Mouse (Mus musculus) small intestine, adult 2 months (tissue): Measurements from ENCODE around the gene Enoph1. TPM values are rescaled to one million over a fixed set of nuclear protein-coding genes. Genes with fewer than 3 reads are reported as not detected.

Experiments used
- H3K27ac ChIP-seq: fragments of 200-500 bp; 2 replicates; pipeline ENCODE4 v1.5.1; 2012; ENCODE audit warnings: low read depth, low read length, control low read depth, inconsistent platforms; ENCODE audit not compliant: insufficient read depth
- H3K27me3 ChIP-seq: fragments of 200-500 bp; 2 replicates; pipeline ENCODE4 v1.6.1; 2012; ENCODE audit warnings: mild to moderate bottlenecking, moderate library complexity, low read length, inconsistent platforms; ENCODE audit not compliant: control insufficient read depth, insufficient read depth
- H3K36me3 ChIP-seq: fragments of 200-500 bp; 2 replicates; pipeline ENCODE4 v1.6.1; 2012; ENCODE audit warnings: mild to moderate bottlenecking, low read length, control low read depth, inconsistent platforms; ENCODE audit not compliant: control insufficient read depth, insufficient read depth
- H3K4me1 ChIP-seq: fragments of 200-500 bp; 2 replicates; pipeline ENCODE4 v1.6.1; 2012; ENCODE audit warnings: low read length, inconsistent platforms, mixed read lengths; ENCODE audit not compliant: control insufficient read depth, insufficient read depth, insufficient read length
- H3K4me3 ChIP-seq: fragments of 200-500 bp; 2 replicates; pipeline ENCODE4 v1.5.1; 2012; ENCODE audit warnings: low read depth, mild to moderate bottlenecking, control low read depth, inconsistent platforms, low read length, moderate library complexity
- CTCF ChIP-seq: fragments of 200-500 bp; IDR thresholded peaks from 2 replicates; pipeline ENCODE4 v1.5.1; 2012; ENCODE audit warnings: low read depth, mild to moderate bottlenecking, control low read depth, inconsistent platforms, low read length, moderate library complexity, mixed read lengths; ENCODE audit not compliant: insufficient replicate concordance, insufficient read length; ENCODE audit errors: extremely low read depth
- POLR2A ChIP-seq: fragments of 200-500 bp; IDR thresholded peaks from 2 replicates; pipeline ENCODE4 v1.6.1; 2012; ENCODE audit warnings: low read depth, mild to moderate bottlenecking, control low read depth, inconsistent platforms, low read length, moderate library complexity
- WGBS: fragments of 180-500 bp; shearing (Covaris S2); methylation state at CpG from one replicate; pipeline ENCODE4 v1.1.7; 2018; 5-methylcytosine and 5-hydroxymethylcytosine counted together
- polyA plus RNA-seq: library from polyadenylated mRNA; depleted of rRNA; stranded (reverse); fragments of >200 nt; gene quantifications from 2 replicates; pipeline ENCODE4 v1.2.3, GENCODE M21; 2012

The Enoph1 gene
- polyA plus RNA-seq, 1 experiment = 33.9 TPM

- H3K36me3 ChIP-seq = no peaks in the 10 kb centered on the region
- 19% methylated on average over 8 of the region's 8 CpGs for WGBS
- 0 out of 2 replicates have a peak, but pooled peaks cover 2% of the 10 kb centered on the region for H3K4me1 ChIP-seq
- TF ChIP-seq POLR2A = no peak
- TF ChIP-seq CTCF = no peak
- no peaks in the 10 kb centered on the region for H3K27me3 ChIP-seq
- no peak overlapping the region for H3K27ac ChIP-seq
- H3K4me3 ChIP-seq = no peak overlapping the region
These were observed 45.3 kb downstream of the Enoph1 start for GRCm38 (mm10) chr5:100085097-100085496.

- Histone ChIP-seq H3K27ac (no peak overlapping the region), H3K4me3 (no peak overlapping the region), H3K27me3 (peaks cover 4% of the 10 kb centered on the region; the same call in 1 of the 2 replicates), H3K4me1 (no peaks in the 10 kb centered on the region), H3K36me3 (no peaks in the 10 kb centered on the region)
- 54% methylated on average over 12 of the region's 12 CpGs for WGBS
- no peak for TF ChIP-seq CTCF
- no peak for TF ChIP-seq POLR2A
These were observed 50.9 kb downstream of the Enoph1 start for GRCm38 (mm10) chr5:100090515-100091262.

- Histone ChIP-seq H3K27me3 (peaks cover 4% of the 10 kb centered on the region; the same call in 1 of the 2 replicates), H3K36me3 (no peaks in the 10 kb centered on the region), H3K4me3 (no peak overlapping the region), H3K4me1 (peaks cover 1% of the 10 kb centered on the region; the same call in 1 of the 2 replicates), H3K27ac (no peak overlapping the region)
- no peak for TF ChIP-seq CTCF
- TF ChIP-seq POLR2A = no peak
- 56% methylated on average over 10 of the region's 10 CpGs for WGBS
These were observed 51.4 kb downstream of the Enoph1 start for GRCm38 (mm10) chr5:100091263-100091594.

- H3K4me3 ChIP-seq = no peak overlapping the region
- 48% methylated on average over 17 of the region's 17 CpGs for WGBS
- H3K36me3 ChIP-seq = no peaks in the 10 kb centered on the region
- peaks cover 4% of the 10 kb centered on the region; the same call in 1 of the 2 replicates for H3K27me3 ChIP-seq
- TF ChIP-seq CTCF (no peak), POLR2A (no peak)
- no peak overlapping the region for H3K27ac ChIP-seq
- peaks cover 5% of the 10 kb centered on the region; the same call in 1 of the 2 replicates for H3K4me1 ChIP-seq
These were observed 51.8 kb downstream of the Enoph1 start for GRCm38 (mm10) chr5:100091602-100092001.

- Histone ChIP-seq H3K27ac (no peak overlapping the region), H3K4me1 (peaks cover 8% of the 10 kb centered on the region; the same call in 1 of the 2 replicates), H3K36me3 (no peaks in the 10 kb centered on the region), H3K27me3 (no peaks in the 10 kb centered on the region), H3K4me3 (no peak overlapping the region)
- no peak for TF ChIP-seq POLR2A
- no peak for TF ChIP-seq CTCF
- 31% methylated on average over 5 of the region's 5 CpGs for WGBS
These were observed 57.2 kb downstream of the Enoph1 start for GRCm38 (mm10) chr5:100096955-100097354.

- 92% methylated on average over 4 of the region's 4 CpGs for WGBS
- no peak for TF ChIP-seq CTCF
- TF ChIP-seq POLR2A = no peak
- Histone ChIP-seq H3K27me3 (no peaks in the 10 kb centered on the region), H3K4me3 (no peak overlapping the region), H3K4me1 (peaks cover 8% of the 10 kb centered on the region; the same call in 1 of the 2 replicates), H3K27ac (no peak overlapping the region), H3K36me3 (no peaks in the 10 kb centered on the region)
These were observed 58.2 kb downstream of the Enoph1 start for GRCm38 (mm10) chr5:100097967-100098366.

- Histone ChIP-seq H3K27ac (no peak overlapping the region), H3K4me3 (no peak overlapping the region), H3K36me3 (no peaks in the 10 kb centered on the region), H3K4me1 (no peaks in the 10 kb centered on the region), H3K27me3 (no peaks in the 10 kb centered on the region)
- TF ChIP-seq POLR2A (no peak), CTCF (no peak)
- 79% methylated on average over 1 of the region's 1 CpGs for WGBS
These were observed 62.6 kb downstream of the Enoph1 start for GRCm38 (mm10) chr5:100102395-100102794.

GRCm38 (mm10) chr5:100108866-100109265 is 69.1 kb downstream of the Enoph1 start:
- no peaks in the 10 kb centered on the region for H3K4me1 ChIP-seq
- no peak overlapping the region for H3K4me3 ChIP-seq
- no peaks in the 10 kb centered on the region for H3K27me3 ChIP-seq
- H3K27ac ChIP-seq = no peak overlapping the region
- no peaks in the 10 kb centered on the region for H3K36me3 ChIP-seq
- no peak for TF ChIP-seq CTCF
- TF ChIP-seq POLR2A = no peak
- WGBS = 81% methylated on average over 9 of the region's 9 CpGs
